Mouse (Mus musculus) bone marrow macrophage, adult 2 months (primary cell): ENCODE measurements around the gene Fbxw9.

ENCODE experiments used
- CTCF ChIP-seq: IDR thresholded peaks from 2 replicates; pipeline ENCODE4 v1.5.1; 2012; ENCODE audit warnings: low read depth, mild to moderate bottlenecking, low read length, moderate library complexity
- POLR2A ChIP-seq: IDR thresholded peaks from 2 replicates; pipeline ENCODE4 v1.6.1; 2012; ENCODE audit warnings: mild to moderate bottlenecking, low read depth, low read length, borderline replicate concordance

DNA sequence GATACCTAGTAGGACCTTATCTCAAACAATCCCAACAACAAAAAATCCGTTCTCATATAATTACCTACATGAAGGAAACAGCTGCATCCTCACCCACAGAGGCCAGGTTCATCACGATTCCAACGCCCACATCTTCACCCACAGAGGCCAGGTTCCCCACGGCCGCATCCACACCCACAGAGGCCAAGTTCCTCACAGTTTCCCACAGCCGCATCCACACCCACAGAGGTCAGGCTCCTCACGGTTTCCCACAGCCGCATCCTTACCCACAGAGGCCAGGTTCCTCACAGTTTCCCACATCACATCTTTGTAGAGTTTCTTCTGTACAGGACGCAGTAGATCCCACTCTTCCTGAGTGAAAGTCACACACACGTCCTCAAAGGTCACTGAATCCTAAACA is 53.4 kb downstream of the Fbxw9 start:
- no peak for TF ChIP-seq POLR2A
- no peak for TF ChIP-seq CTCF
